Mouse (Mus musculus) thymus, postnatal 4 days (tissue): ENCODE measurements around the gene Shisa7.

ENCODE experiments used
- DNase-seq: peaks from one replicate; pipeline ENCODE4 v3.0.0; 2021

Shisa7 gene

DNA sequence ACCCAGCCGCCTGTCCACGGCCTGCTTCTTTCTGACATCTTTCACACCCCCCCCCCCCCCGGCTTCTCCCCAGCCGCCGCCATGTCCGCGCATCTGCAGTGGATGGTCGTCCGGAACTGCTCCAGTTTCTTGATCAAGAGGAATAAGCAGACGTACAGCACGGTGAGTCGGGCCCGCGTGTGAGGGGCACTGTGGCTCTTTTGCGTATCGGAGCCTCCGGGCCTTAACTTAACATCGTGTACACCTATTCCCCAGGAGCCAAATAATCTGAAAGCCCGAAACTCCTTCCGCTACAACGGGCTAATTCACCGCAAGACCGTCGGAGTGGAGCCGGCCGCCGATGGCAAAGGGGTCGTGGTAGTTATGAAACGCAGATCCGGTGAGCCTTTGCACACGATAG lies 51.2 kb downstream of the Shisa7 start:
- DNase-seq, result peak; percentile 46

- peak; percentile 92 for DNase-seq
Observed at GRCm38 (mm10) chr7:4792278-4793212, 52.0 kb downstream of the Shisa7 start, which contains the start of gene Rpl28. Gene Rpl28 (plus strand): TSS chr7:4792874.

DNA sequence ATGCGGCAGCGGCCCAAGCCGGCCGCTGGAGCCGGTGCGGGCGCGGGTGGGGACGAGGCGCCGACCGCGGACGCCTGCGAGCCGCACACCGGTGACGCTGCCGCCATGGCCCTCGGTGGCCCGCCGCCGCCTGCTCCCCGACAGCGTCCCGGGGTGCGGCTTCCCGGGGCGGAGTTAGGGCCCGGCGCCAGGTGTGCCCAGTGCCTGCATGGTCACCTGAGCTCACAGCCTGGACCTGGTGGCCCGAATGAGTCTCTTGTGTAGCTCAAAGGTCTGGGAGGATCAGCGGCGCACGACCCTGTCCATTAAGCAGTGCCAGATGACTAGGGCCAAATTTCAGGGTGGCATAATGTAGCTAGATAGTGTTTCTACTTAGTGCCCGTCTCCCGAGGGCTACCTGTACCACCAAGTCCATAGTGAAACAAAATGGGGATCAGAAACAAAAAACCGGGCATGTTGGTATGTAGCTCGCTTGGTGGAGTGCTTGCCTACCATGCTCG lies 55.0 kb downstream of the Shisa7 start, which contains the start of gene Tmem238:
TSS of gene Tmem238 (minus strand) at position 221 of the 500 bp plus-strand sequence.
- peak; percentile 59 for DNase-seq

DNA sequence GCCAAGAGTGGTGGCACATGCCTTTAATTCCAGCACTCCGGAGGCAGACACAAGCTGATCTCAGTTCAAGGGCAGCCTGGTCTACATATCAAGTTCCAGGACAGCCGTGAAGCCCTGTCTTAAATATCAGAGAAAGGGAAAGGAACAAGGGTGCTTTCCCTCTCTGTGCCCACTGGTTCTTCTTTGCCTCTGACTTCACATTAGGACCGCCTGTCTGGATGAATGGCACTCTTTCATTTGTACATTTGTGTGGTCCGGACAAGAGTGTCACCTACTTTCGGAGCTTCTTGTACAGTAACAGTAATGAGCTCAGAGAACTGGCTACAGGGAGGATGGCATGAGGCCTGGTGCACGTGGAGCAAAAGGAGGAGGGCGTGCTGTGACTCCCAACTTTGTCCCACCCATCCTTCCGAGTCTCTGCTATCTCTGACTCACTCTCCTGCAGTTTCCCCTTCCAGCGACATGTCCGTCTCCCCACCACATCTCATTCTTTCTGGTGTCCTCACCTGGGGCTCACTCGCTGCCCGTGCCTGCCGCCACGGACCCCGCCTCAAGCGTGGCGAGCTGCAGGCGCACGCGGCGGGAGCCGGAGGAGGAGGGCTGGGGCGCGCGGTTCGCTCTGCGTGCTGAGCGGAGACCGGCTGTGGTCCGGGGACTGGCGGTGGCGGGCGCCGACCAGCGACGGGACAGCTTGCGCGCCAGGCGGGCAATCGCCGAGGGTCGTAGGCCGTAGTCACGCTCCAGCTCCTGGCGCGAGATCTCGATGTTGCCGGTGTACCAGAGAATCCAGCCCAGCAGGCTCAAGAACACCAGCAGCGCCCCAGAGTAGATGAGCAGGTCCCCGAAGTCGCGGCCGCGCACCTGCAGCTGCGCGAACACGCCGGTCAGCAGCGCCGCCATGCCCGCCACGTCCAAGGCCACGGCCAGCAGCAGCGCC lies 55.7 kb downstream of the Shisa7 start:
- peak; percentile 69 for DNase-seq

GRCm38 (mm10) chr7:4783667-4784268 lies 60.7 kb downstream of the Shisa7 start:
- no peak for DNase-seq

DNA sequence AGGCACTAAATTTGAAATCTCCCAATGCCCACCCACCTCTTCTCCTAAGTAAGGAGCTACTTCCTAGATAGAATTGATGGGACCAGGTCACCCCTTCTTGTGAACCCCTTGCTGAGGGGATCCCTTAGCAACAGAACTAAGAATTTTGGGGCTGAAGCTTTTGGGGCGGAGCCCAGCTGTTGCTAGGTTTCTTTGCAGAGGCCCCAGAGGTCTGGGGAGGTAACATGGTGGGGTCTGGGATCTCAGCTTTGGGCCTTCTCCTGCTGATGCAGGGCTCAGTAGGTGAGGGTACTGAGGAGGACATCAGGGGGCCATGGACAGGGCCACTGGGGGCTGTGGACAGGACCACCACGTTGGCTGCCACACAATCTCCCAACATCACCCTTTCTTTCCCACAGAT lies 61.7 kb downstream of the Shisa7 start, which contains the start of the genes Il11 and Tmem190:
TSS of gene Il11 (minus strand) at position 101 of the 400 bp plus-strand sequence.
TSS of gene Tmem190 (plus strand) at position 179 of the 400 bp plus-strand sequence.
- DNase-seq, result no peak

GRCm38 (mm10) chr7:4782130-4782529 lies 62.4 kb downstream of the Shisa7 start:
- DNase-seq, result no peak

- DNase-seq, result no peak
Observed at GRCm38 (mm10) chr7:4779921-4780320, 64.6 kb downstream of the Shisa7 start.

DNA sequence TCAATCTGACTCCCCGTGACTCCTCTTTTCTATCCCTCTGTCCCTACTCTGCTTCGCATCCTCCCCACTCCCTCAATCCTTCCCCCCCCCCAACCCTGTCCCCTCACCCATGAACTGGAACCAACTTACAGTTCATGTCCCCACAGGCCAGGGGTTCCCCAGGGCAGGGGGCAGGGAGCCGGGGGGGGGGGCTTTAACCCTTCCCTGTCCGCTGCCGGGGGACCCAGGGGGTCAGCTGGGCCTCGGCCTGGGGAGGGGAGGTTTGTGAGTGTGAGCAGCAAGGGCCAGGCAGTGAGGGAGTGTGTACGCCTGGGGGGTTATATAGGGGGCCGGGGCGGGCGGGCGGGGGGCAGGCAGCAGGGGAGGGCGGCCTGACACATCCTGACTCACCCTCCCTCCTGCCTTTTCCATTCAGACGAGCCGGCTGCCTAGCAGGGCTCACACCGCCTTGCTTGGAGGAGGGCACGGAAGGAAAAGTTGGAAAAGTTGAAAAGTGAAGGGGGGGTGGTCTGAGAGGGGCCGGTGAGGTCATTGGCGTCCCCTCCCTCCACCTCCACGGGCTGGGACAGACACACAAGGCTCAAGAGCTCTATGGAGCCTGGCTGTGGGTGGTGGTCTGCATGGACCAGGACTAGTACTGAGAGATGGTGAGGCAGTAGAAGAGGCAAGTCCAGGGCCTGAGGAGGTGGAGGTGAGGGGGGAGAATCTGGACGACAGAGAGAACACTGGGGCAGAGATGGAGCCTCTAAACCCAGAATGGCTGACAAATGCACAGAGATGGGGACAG lies 66.5 kb downstream of the Shisa7 start:
- DNase-seq, result no peak

DNA sequence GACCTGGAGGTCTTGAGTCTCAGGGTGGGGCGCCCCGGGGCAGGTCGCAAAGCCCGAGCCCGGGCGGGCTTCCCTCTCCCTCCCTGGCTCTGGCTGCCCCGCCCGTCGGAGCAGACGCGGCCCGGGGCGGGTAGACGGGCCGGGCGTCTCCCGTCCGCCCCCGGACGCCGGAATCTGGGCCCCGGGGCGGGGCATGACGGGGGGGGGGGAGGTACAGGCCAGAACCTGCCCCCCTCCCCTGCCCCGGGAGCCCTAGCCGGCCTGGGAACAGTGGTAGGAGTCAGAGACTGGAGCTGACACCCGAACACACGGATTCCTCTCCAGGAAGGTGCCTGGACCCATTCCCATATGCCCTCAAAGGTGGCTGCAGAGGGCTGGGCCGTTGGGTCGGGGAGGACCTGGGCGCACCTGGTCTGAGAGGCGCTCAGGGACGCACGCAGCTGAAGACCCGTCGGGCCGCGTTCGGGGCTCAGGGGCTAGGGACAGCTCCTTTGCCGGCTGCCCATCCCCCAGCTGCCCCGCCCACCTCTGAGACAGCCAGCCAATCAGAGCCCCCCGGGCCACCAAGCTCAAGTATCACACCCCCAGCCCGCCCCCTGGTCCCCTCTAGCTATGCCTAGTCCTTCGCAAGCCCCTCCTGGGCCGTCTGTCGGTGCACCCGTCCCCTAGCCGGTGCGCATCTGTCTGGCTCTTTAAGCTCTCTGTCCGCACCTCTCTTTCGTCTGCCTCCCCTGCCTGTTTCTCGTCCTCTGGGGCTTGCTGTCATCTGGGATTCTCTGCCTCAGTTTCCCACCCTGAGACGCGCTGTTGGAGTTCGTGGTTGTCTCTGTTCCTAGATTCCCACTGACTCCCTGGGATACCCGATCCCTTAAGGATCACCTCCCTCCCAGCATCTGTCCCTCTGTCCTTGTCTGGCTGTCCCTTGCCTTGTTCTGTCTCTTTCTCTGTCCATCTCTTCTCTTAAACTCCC lies 67.3 kb downstream of the Shisa7 start:
- DNase-seq, result peak; percentile 71

- no peak for DNase-seq
Observed at GRCm38 (mm10) chr7:4776131-4776530, 68.4 kb downstream of the Shisa7 start.
